Mouse (Mus musculus): Measurements from ENCODE around the gene Vwa3a.
A peak's percentile ranks its signal among the peaks of the same experiment; 100 is the strongest.
"Not testable (repeated sequence)": the region's sequence is repeated elsewhere in the genome, so short reads cannot be mapped to it uniquely, and the experiment has no call there.

Vwa3a gene

GRCm38 (mm10) chr7:120739018-120739417, at the start of gene Vwa3a:
TSS of gene Vwa3a (plus strand) at chr7:120739318.
- no peak for DNase-seq (ENCODE audit: low read depth)

- DNase-seq (ENCODE audit: low read depth), result peak; percentile 55
These were observed 48.5 kb upstream of the Vwa3a start for GRCm38 (mm10) chr7:120690634-120691033.

- DNase-seq (ENCODE audit: low read depth), result no peak
These were observed 45.2 kb upstream of the Vwa3a start for GRCm38 (mm10) chr7:120693831-120694375.

- no peak for DNase-seq (ENCODE audit: low read depth)
These were observed 43.9 kb upstream of the Vwa3a start for GRCm38 (mm10) chr7:120695196-120695595.

GRCm38 (mm10) chr7:120695641-120696040, 43.5 kb upstream of the Vwa3a start:
- no peak for DNase-seq (ENCODE audit: low read depth)

- no peak for DNase-seq (ENCODE audit: low read depth)
These were observed 42.8 kb upstream of the Vwa3a start for GRCm38 (mm10) chr7:120696331-120696730.

- DNase-seq (ENCODE audit: low read depth), result peak; percentile 64
These were observed 39.5 kb upstream of the Vwa3a start for GRCm38 (mm10) chr7:120699586-120699985.

- no peak for DNase-seq (ENCODE audit: low read depth)
These were observed 35.2 kb upstream of the Vwa3a start for GRCm38 (mm10) chr7:120703888-120704287.

- DNase-seq (ENCODE audit: low read depth), result no peak
These were observed 27.0 kb upstream of the Vwa3a start for GRCm38 (mm10) chr7:120712071-120712470.

GRCm38 (mm10) chr7:120713225-120713624, 25.9 kb upstream of the Vwa3a start:
- no peak for DNase-seq (ENCODE audit: low read depth)

- DNase-seq (ENCODE audit: low read depth), result not testable (repeated sequence)
These were observed 25.2 kb upstream of the Vwa3a start for GRCm38 (mm10) chr7:120713951-120714350.

GRCm38 (mm10) chr7:120717261-120717660, 21.9 kb upstream of the Vwa3a start:
- no peak for DNase-seq (ENCODE audit: low read depth)

GRCm38 (mm10) chr7:120721051-120721450, 18.1 kb upstream of the Vwa3a start:
- no peak for DNase-seq (ENCODE audit: low read depth)

- DNase-seq (ENCODE audit: low read depth), result no peak
These were observed 17.7 kb upstream of the Vwa3a start for GRCm38 (mm10) chr7:120721456-120721855.

- DNase-seq (ENCODE audit: low read depth), result no peak
These were observed 17.1 kb upstream of the Vwa3a start for GRCm38 (mm10) chr7:120722063-120722462.

- DNase-seq (ENCODE audit: low read depth), result no peak
These were observed 16.3 kb upstream of the Vwa3a start for GRCm38 (mm10) chr7:120722839-120723278.

- peak; percentile 77 for DNase-seq (ENCODE audit: low read depth)
These were observed 11.5 kb upstream of the Vwa3a start for GRCm38 (mm10) chr7:120727581-120727980.

- DNase-seq (ENCODE audit: low read depth), result peak; percentile 27
These were observed 9.5 kb upstream of the Vwa3a start for GRCm38 (mm10) chr7:120729635-120730034.

GRCm38 (mm10) chr7:120732906-120733305, 6.2 kb upstream of the Vwa3a start:
- no peak for DNase-seq (ENCODE audit: low read depth)

- DNase-seq (ENCODE audit: low read depth), result no peak
These were observed 512 bp downstream of the Vwa3a start for GRCm38 (mm10) chr7:120739558-120740101.

- no peak for DNase-seq (ENCODE audit: low read depth)
These were observed 4.5 kb downstream of the Vwa3a start for GRCm38 (mm10) chr7:120743366-120744351.

GRCm38 (mm10) chr7:120744606-120745005, 5.5 kb downstream of the Vwa3a start:
- no peak for DNase-seq (ENCODE audit: low read depth)

GRCm38 (mm10) chr7:120746029-120746428, 6.9 kb downstream of the Vwa3a start:
- no peak for DNase-seq (ENCODE audit: low read depth)

Measured in induced T-regulatory cell, adult 2 months (primary cell).